Mouse (Mus musculus) MEL (cell line): ENCODE results near the gene Xlr3b.

Source experiments
- BHLHE40 ChIP-seq: IDR thresholded peaks from 2 replicates; pipeline ENCODE4 v1.6.1; 2012; ENCODE audit warnings: low read depth, mild to moderate bottlenecking, inconsistent platforms, low read length, improper control_type of control experiment, borderline replicate concordance
- CHD2 ChIP-seq: IDR thresholded peaks from 2 replicates; pipeline ENCODE4 v1.6.1; 2011; ENCODE audit warnings: low read length, improper control_type of control experiment
- CTCF ChIP-seq, 3 experiments: IDR thresholded peaks in 2 of 3; conservative IDR thresholded peaks in 1 of 3; 2 replicates each; pipeline ENCODE4 v1.5.1; 2011 to 2012; ENCODE audit warnings: low read length in 3 of 3, low read depth in 2 of 3, mild to moderate bottlenecking in 2 of 3, improper control_type of control experiment in 1 of 3, inconsistent platforms in 1 of 3, mixed read lengths in 1 of 3, moderate library complexity in 1 of 3; ENCODE audit not compliant: control insufficient read depth in 1 of 3, insufficient read depth in 1 of 3, poor library complexity in 1 of 3, severe bottlenecking in 1 of 3
- E2F4 ChIP-seq: IDR thresholded peaks from 2 replicates; pipeline ENCODE4 v1.6.1; 2011; ENCODE audit warnings: low read depth, low read length, improper control_type of control experiment, borderline replicate concordance
- MAFK ChIP-seq: IDR thresholded peaks from 2 replicates; pipeline ENCODE4 v1.6.1; 2011; ENCODE audit warnings: low read depth, mild to moderate bottlenecking, low read length, improper control_type of control experiment, borderline replicate concordance
- MAX ChIP-seq: IDR thresholded peaks from 2 replicates; pipeline ENCODE4 v1.6.1; 2011; ENCODE audit warnings: low read length, improper control_type of control experiment
- POLR2A ChIP-seq, 2 experiments: IDR thresholded peaks; 2 replicates each; pipeline ENCODE4 v1.6.1; 2011 to 2012; ENCODE audit warnings: low read length in 2 of 2, mild to moderate bottlenecking in 2 of 2, control low read depth in 1 of 2, improper control_type of control experiment in 1 of 2, low read depth in 1 of 2, moderate library complexity in 1 of 2; ENCODE audit not compliant: control insufficient read depth in 1 of 2, insufficient read depth in 1 of 2, poor library complexity in 1 of 2
- UBTF ChIP-seq: IDR thresholded peaks from 2 replicates; pipeline ENCODE4 v1.6.1; 2012; ENCODE audit warnings: low read depth, mild to moderate bottlenecking, inconsistent platforms, low read length, improper control_type of control experiment, moderate library complexity, borderline replicate concordance; ENCODE audit not compliant: insufficient read depth

DNA sequence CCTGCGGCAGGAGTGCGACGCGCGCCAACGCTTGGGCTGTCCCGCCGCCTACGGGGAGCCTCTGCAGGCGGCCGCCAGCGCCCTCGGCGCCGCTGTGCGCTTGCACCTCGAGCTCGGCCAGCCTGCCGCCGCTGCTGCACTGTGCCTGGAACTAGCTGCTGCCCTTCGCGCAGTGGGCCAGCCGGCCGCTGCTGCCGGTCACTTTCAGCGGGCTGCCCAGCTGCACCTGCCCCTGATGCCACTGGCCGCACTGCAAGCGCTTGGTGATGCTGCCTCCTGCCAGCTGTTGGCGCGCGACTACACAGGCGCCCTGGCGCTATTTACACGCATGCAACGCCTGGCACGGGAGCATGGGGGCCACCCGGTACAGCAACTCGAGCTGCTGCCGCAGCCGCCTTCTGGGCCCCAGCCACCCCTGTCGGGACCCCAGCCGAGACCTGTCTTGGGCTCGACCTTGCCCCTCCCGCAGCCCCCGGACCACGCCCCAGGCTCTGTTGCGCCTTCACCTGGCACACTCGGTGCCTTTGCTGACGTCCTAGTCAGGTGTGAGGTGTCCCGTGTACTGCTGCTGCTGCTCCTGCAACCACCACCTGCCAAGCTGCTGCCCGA is 36.7 kb downstream of the Xlr3b start:
- no peak for TF ChIP-seq CTCF (IDR thresholded peaks at IDR 0.05 in 2 of 3, conservative IDR thresholded peaks at IDR 0.05 in 1 of 3; ENCODE audit: control insufficient read depth in 1 of 3, insufficient read depth in 1 of 3, low read depth in 2 of 3, low read length in 3 of 3, poor library complexity in 1 of 3, severe bottlenecking in 1 of 3)
- no peak for TF ChIP-seq CHD2
- no peak for TF ChIP-seq POLR2A (IDR thresholded peaks at IDR 0.05; ENCODE audit: control insufficient read depth in 1 of 2, insufficient read depth in 1 of 2, low read depth in 1 of 2, low read length in 2 of 2, poor library complexity in 1 of 2)
- no peak for TF ChIP-seq BHLHE40
- TF ChIP-seq UBTF = no peak
- no peak for TF ChIP-seq E2F4
- TF ChIP-seq MAFK = no peak
- no peak for TF ChIP-seq MAX
